Comparison of ENCODE assay signal across 8 mouse cellular contexts in genomic region chr2:5844873-5845631, GRCm38 (mm10). TPM values are rescaled to one million over a fixed set of nuclear protein-coding genes. Genes with fewer than 3 reads are reported as not detected.
DNase-seq lines count a peak whose midpoint lies in the region; ATAC-seq and TF ChIP-seq lines count a peak whose summit lies in the region.

Gene Nudt5, plus strand, starts transcription at chr2:5845019.
Gene Cdc123, minus strand, starts transcription at chr2:5845164.

- H3K27me3 ChIP-seq in forebrain, embryonic 15.5 days, result no peaks in the 10 kb centered on the region

- WGBS in forebrain, embryonic 15.5 days, result under 1% methylated on average over 53 of the region's 53 CpGs
- under 1% methylated on average over 53 of the region's 53 CpGs for WGBS in lung, adult 2 months

- intact Hi-C loops in heart, postnatal 25 days (cut with DNase I), result loop anchor here (5.0 kb wide), 1 partner anchor 47 kb away; no protein-coding TSS in a partner anchor

- peak within 1 kb of the TSS; percentile 79 to 97 for H3K4me3 ChIP-seq in ES-E14 (ENCODE audit: insufficient read depth in 1 of 2, low read depth in 1 of 2, low read length in 2 of 2, poor library complexity in 1 of 2, severe bottlenecking in 1 of 2)
- H3K4me3 ChIP-seq in forebrain, embryonic 15.5 days, result peak within 1 kb of the TSS; percentile 66
- peak within 1 kb of the TSS; percentile 100 for H3K4me3 ChIP-seq in lung, adult 2 months (replicated peaks; ENCODE audit: extremely low read depth, low read depth, low read length)

- peak within 1 kb of the TSS; percentile 94 for H3K9ac ChIP-seq in ES-E14 (ENCODE audit: insufficient read depth, low read depth, low read length, poor library complexity, severe bottlenecking)
- H3K9ac ChIP-seq in forebrain, embryonic 15.5 days (replicated peaks), result peak within 1 kb of the TSS; percentile 92

- TF ChIP-seq POLR2A in lung, adult 2 months (IDR thresholded peaks at IDR 0.05; ENCODE audit: borderline replicate concordance, extremely low read depth, low read depth, low read length), result peak; percentile 65; the same call in 1 of the 2 replicates

- DNase-seq in ES-E14 (ENCODE audit: low read depth, low spot score), result peak; percentile 79
- peak; percentile 91 for DNase-seq in cerebellum, adult 11-12 months
- peak; percentile 74 for DNase-seq in heart, postnatal 25 days (ENCODE audit: low spot score)
- DNase-seq in layer of hippocampus, adult 18-20 months (ENCODE audit: low spot score in 2 of 2), result peak; percentile 89 to 96
- peak; percentile 86 for DNase-seq in lung, adult 2 months
- peak; percentile 74 to 82 for DNase-seq in thymus, adult 18-20 months

- ATAC-seq in forebrain, embryonic 15.5 days (replicated peaks), result peak; percentile 96
- peak; percentile 97 for ATAC-seq in neutrophil, adult 5-6 weeks (ENCODE audit: extremely low read depth, insufficient number of reproducible peaks, low FRiP score, poor library complexity, severe bottlenecking)

- peaks cover 11% of the 10 kb centered on the region; the same call in 1 of the 2 replicates for H3K36me3 ChIP-seq in ES-E14 (ENCODE audit: control insufficient read depth, insufficient read depth, low read length, poor library complexity, severe bottlenecking)
- peaks cover 18% of the 10 kb centered on the region for H3K36me3 ChIP-seq in forebrain, embryonic 15.5 days

- H3K4me1 ChIP-seq in ES-E14 (ENCODE audit: control insufficient read depth in 2 of 2, insufficient read depth in 2 of 2, low read length in 2 of 2, poor library complexity in 1 of 2), result 0 out of 4 replicates have a peak, but pooled peaks cover 0 to 3% of the 10 kb centered on the region in 2 experiments
- peaks cover 18% of the 10 kb centered on the region for H3K4me1 ChIP-seq in forebrain, embryonic 15.5 days
- no peaks in the 10 kb centered on the region for H3K4me1 ChIP-seq in lung, adult 2 months (ENCODE audit: control insufficient read depth, insufficient read depth, low read length)

- peak; percentile 80 for TF ChIP-seq CTCF in lung, adult 2 months (IDR thresholded peaks at IDR 0.05; ENCODE audit: insufficient read depth, low read length)

- peak within 1 kb of the TSS; percentile 71 for H3K27ac ChIP-seq in ES-E14 (ENCODE audit: insufficient read depth, low read depth, low read length, poor library complexity, severe bottlenecking)
- H3K27ac ChIP-seq in forebrain, embryonic 15.5 days (replicated peaks), result peak within 1 kb of the TSS; percentile 96

- H3K9me3 ChIP-seq in ES-E14 (ENCODE audit: control insufficient read depth, insufficient read depth, low read depth, low read length), result no peaks in the 10 kb centered on the region
- no peaks in the 10 kb centered on the region for H3K9me3 ChIP-seq in forebrain, embryonic 15.5 days

- peak within 1 kb of the TSS; percentile 63 for H3K4me2 ChIP-seq in forebrain, embryonic 15.5 days (replicated peaks)

- in situ Hi-C loops in ES-E14 (cut with MboI; ENCODE audit: low sequenced_read_pairs in 2 of 2, unreplicated experiment in 2 of 2), result no loop called here

TF ChIP-seq in ES-E14, 5 proteins besides CTCF, POLR2A, EP300 and RAD21:
- TF ChIP-seq ZNF384 (IDR thresholded peaks at IDR 0.05; ENCODE audit: low read depth, low read length) (no peak), CHD2 (IDR thresholded peaks at IDR 0.05; ENCODE audit: low read depth, low read length) (peak; percentile 78; the same call in 1 of the 2 replicates), ZC3H11A (IDR thresholded peaks at IDR 0.05; ENCODE audit: borderline replicate concordance, low read depth, low read length) (no peak), HCFC1 (IDR thresholded peaks at IDR 0.05; ENCODE audit: borderline replicate concordance, insufficient read depth, low read length) (peak; percentile 82; the same call in 1 of the 2 replicates), MAFK (IDR thresholded peaks at IDR 0.05; ENCODE audit: insufficient read depth, low read depth, low read length) (no peak)

RNA-seq across cellular contexts. Expression of gene Nudt5, which starts in this region (rescaled TPM):
- 54.4 and 67.8 TPM in 2 replicates for total RNA-seq in ES-E14 (2012; rRNA removed)
- 33.2 and 34.7 TPM in 2 replicates for polyA plus RNA-seq in forebrain, embryonic 15.5 days (2015; fragmentation: Nextera tagmentation; extraction: Ambion mirVana)
- total RNA-seq in heart, postnatal 25 days (2021), result 10 to 100 TPM; 13.7 to 15.7 TPM
- 10 to 100 TPM; 22.2 to 25.5 TPM for total RNA-seq in layer of hippocampus, adult 18-20 months (2021)
- 3.8 and 6.9 TPM in 2 replicates for polyA plus RNA-seq in lung, adult 2 months (2012; rRNA removed)
- total RNA-seq in neutrophil, adult 5-6 weeks (2017), result 14.5 and 19.5 TPM in 2 replicates

RNA-seq across cellular contexts. Expression of gene Cdc123, which starts in this region (rescaled TPM):
- total RNA-seq in ES-E14 (2012; rRNA removed), result 121 and 147 TPM in 2 replicates
- polyA plus RNA-seq in forebrain, embryonic 15.5 days (2015; fragmentation: Nextera tagmentation; extraction: Ambion mirVana), result 329 and 339 TPM in 2 replicates
- total RNA-seq in heart, postnatal 25 days (2021), result 10 to 100 TPM; 71.7 to 74.0 TPM
- total RNA-seq in layer of hippocampus, adult 18-20 months (2021), result 100 to 1,000 TPM; 133 to 149 TPM
- 31.4 and 54.6 TPM in 2 replicates for polyA plus RNA-seq in lung, adult 2 months (2012; rRNA removed)
- total RNA-seq in neutrophil, adult 5-6 weeks (2017), result 65.6 and 110 TPM in 2 replicates

Comparison
In these comparisons a context has a peak if more than half of its experiments do, and no peak if none do; other contexts are left out.
1. Peak in every context shown above with its lines: DNase-seq, ATAC-seq, H3K4me3 ChIP-seq and H3K27ac ChIP-seq.